Mouse (Mus musculus) CH12.LX (cell line): ENCODE results near the gene Il6st. TPM values are rescaled to one million over a fixed set of nuclear protein-coding genes. Genes with fewer than 3 reads are reported as not detected.

Source experiments
- DNase-seq: peaks from one replicate; pipeline ENCODE4 v3.0.0-alpha.2; 2013; ENCODE audit errors: extremely low read depth
- H3K27ac ChIP-seq: 2 replicates; pipeline ENCODE4 v1.5.1; 2012; ENCODE audit warnings: low read depth, mild to moderate bottlenecking, control low read depth, moderate library complexity; ENCODE audit not compliant: insufficient read depth
- H3K27me3 ChIP-seq: replicated peaks from 2 replicates; pipeline ENCODE3; 2012; ENCODE audit warnings: inconsistent platforms
- H3K36me3 ChIP-seq, 2 experiments: replicated peaks in 1 of 2; 2 replicates each; pipeline versions ENCODE3 to v1.6.1; 2012; ENCODE audit warnings: inconsistent platforms in 1 of 2, low read length in 1 of 2, mild to moderate bottlenecking in 1 of 2, mixed read lengths in 1 of 2, moderate library complexity in 1 of 2; ENCODE audit not compliant: control insufficient read depth in 1 of 2, insufficient read depth in 1 of 2
- H3K4me1 ChIP-seq, 2 experiments: 2 replicates each; pipeline ENCODE4 v1.6.1; 2012; ENCODE audit warnings: inconsistent platforms in 1 of 2, moderate library complexity in 1 of 2; ENCODE audit not compliant: insufficient read depth in 2 of 2, control insufficient read depth in 1 of 2
- H3K4me2 ChIP-seq: 2 replicates; pipeline ENCODE4 v1.6.1; 2012; ENCODE audit warnings: low read depth, mild to moderate bottlenecking, control low read depth; ENCODE audit not compliant: poor library complexity, insufficient read depth, severe bottlenecking
- H3K4me3 ChIP-seq, 3 experiments: fragments of 150-350 bp in 1 of 3; sonication (generic) in 1 of 3; replicated peaks in 1 of 3; 2 replicates each; pipeline versions ENCODE3 to v1.5.1; 2011 to 2012; ENCODE audit warnings: low read depth in 2 of 3, low read length in 2 of 3, mild to moderate bottlenecking in 2 of 3, moderate library complexity in 2 of 3, control low read depth in 1 of 3, improper control_type of control experiment in 1 of 3, inconsistent platforms in 1 of 3, mixed read lengths in 1 of 3; ENCODE audit not compliant: poor library complexity in 1 of 3
- H3K79me2 ChIP-seq: replicated peaks from 2 replicates; pipeline ENCODE4 v1.6.1; 2012; ENCODE audit warnings: mild to moderate bottlenecking, moderate library complexity; ENCODE audit not compliant: control insufficient read depth, poor library complexity, insufficient read depth, severe bottlenecking; ENCODE audit errors: extremely low read depth
- H3K9ac ChIP-seq: 2 replicates; pipeline ENCODE4 v1.6.1; 2012; ENCODE audit warnings: low read depth, mild to moderate bottlenecking, control low read depth, moderate library complexity; ENCODE audit not compliant: insufficient read depth
- H3K9me3 ChIP-seq: replicated peaks from 2 replicates; pipeline ENCODE3; 2012; ENCODE audit warnings: low read length, inconsistent platforms, mixed read lengths
- CHD1 ChIP-seq: IDR thresholded peaks from 2 replicates; pipeline ENCODE4 v1.6.1; 2012; ENCODE audit warnings: low read depth, low read length, improper control_type of control experiment, inconsistent platforms
- CHD2 ChIP-seq: IDR thresholded peaks from 2 replicates; pipeline ENCODE4 v1.6.1; 2011; ENCODE audit warnings: low read length, improper control_type of control experiment
- CTCF ChIP-seq, 2 experiments: IDR thresholded peaks in 1 of 2; conservative IDR thresholded peaks in 1 of 2; 2 replicates each; pipeline ENCODE4 v1.5.1; 2011 to 2012; ENCODE audit warnings: low read depth in 2 of 2, low read length in 2 of 2, improper control_type of control experiment in 1 of 2, inconsistent platforms in 1 of 2, mild to moderate bottlenecking in 1 of 2, moderate library complexity in 1 of 2
- EP300 ChIP-seq: IDR thresholded peaks from 2 replicates; pipeline ENCODE4 v1.6.1; 2011; ENCODE audit warnings: low read length, improper control_type of control experiment
- ETS1 ChIP-seq: conservative IDR thresholded peaks from 2 replicates; pipeline ENCODE4 v1.6.1; 2012; ENCODE audit warnings: low read depth, mild to moderate bottlenecking, inconsistent platforms, low read length, improper control_type of control experiment, moderate library complexity
- HCFC1 ChIP-seq: IDR thresholded peaks from 2 replicates; pipeline ENCODE4 v1.6.1; 2012; ENCODE audit warnings: low read depth, mild to moderate bottlenecking, inconsistent platforms, low read length, improper control_type of control experiment
- IRF4 ChIP-seq: IDR thresholded peaks from 2 replicates; pipeline ENCODE4 v1.6.1; 2014; ENCODE audit warnings: low read depth, mild to moderate bottlenecking, inconsistent platforms, low read length, improper control_type of control experiment
- KAT2A ChIP-seq: IDR thresholded peaks from 2 replicates; pipeline ENCODE4 v1.6.1; 2012; ENCODE audit warnings: low read length, improper control_type of control experiment, inconsistent platforms; ENCODE audit not compliant: insufficient replicate concordance
- MAFK ChIP-seq: IDR thresholded peaks from 2 replicates; pipeline ENCODE4 v1.6.1; 2011; ENCODE audit warnings: low read length, improper control_type of control experiment; ENCODE audit not compliant: insufficient replicate concordance
- MAX ChIP-seq: IDR thresholded peaks from 2 replicates; pipeline ENCODE4 v1.6.1; 2011; ENCODE audit warnings: low read length, improper control_type of control experiment
- MAZ ChIP-seq: IDR thresholded peaks from 2 replicates; pipeline ENCODE4 v1.6.1; 2012; ENCODE audit warnings: low read depth, mild to moderate bottlenecking, inconsistent platforms, low read length, improper control_type of control experiment, moderate library complexity
- MEF2A ChIP-seq: IDR thresholded peaks from 2 replicates; pipeline ENCODE4 v1.6.1; 2014; ENCODE audit warnings: low read depth, mild to moderate bottlenecking, inconsistent platforms, low read length, improper control_type of control experiment, borderline replicate concordance
- MYC ChIP-seq: IDR thresholded peaks from 2 replicates; pipeline ENCODE4 v1.6.1; 2011; ENCODE audit warnings: low read depth, mild to moderate bottlenecking, improper control_type of control experiment, low read length
- NRF1 ChIP-seq: IDR thresholded peaks from 2 replicates; pipeline ENCODE4 v1.6.1; 2014; ENCODE audit warnings: low read depth, mild to moderate bottlenecking, inconsistent platforms, low read length, improper control_type of control experiment, moderate library complexity
- POLR2A ChIP-seq: IDR thresholded peaks from 2 replicates; pipeline ENCODE4 v1.6.1; 2011; ENCODE audit warnings: low read depth, mild to moderate bottlenecking, improper control_type of control experiment, low read length
- RAD21 ChIP-seq: IDR thresholded peaks from 2 replicates; pipeline ENCODE4 v1.6.1; 2011; ENCODE audit warnings: low read depth, mild to moderate bottlenecking, low read length, improper control_type of control experiment, moderate library complexity
- SIN3A ChIP-seq: IDR thresholded peaks from 2 replicates; pipeline ENCODE4 v1.6.1; 2012; ENCODE audit warnings: low read length, improper control_type of control experiment, inconsistent platforms
- SMC3 ChIP-seq: IDR thresholded peaks from 2 replicates; pipeline ENCODE4 v1.6.1; 2011; ENCODE audit warnings: low read depth, low read length, improper control_type of control experiment
- TBP ChIP-seq: conservative IDR thresholded peaks from 2 replicates; pipeline ENCODE4 v1.6.1; 2011; ENCODE audit warnings: low read depth, low read length, improper control_type of control experiment
- TCF12 ChIP-seq: IDR thresholded peaks from 2 replicates; pipeline ENCODE4 v1.6.1; 2014; ENCODE audit warnings: low read depth, mild to moderate bottlenecking, inconsistent platforms, low read length, improper control_type of control experiment
- UBTF ChIP-seq: IDR thresholded peaks from 2 replicates; pipeline ENCODE4 v1.6.1; 2012; ENCODE audit warnings: low read depth, mild to moderate bottlenecking, inconsistent platforms, low read length, improper control_type of control experiment, moderate library complexity
- USF1 ChIP-seq: IDR thresholded peaks from 2 replicates; pipeline ENCODE4 v1.6.1; 2014; ENCODE audit warnings: low read depth, mild to moderate bottlenecking, inconsistent platforms, low read length, improper control_type of control experiment
- USF2 ChIP-seq: conservative IDR thresholded peaks from 2 replicates; pipeline ENCODE4 v1.6.1; 2011; ENCODE audit warnings: low read depth, low read length, improper control_type of control experiment
- ZKSCAN1 ChIP-seq: IDR thresholded peaks from 2 replicates; pipeline ENCODE4 v1.6.1; 2012; ENCODE audit warnings: low read depth, inconsistent platforms, low read length, improper control_type of control experiment, borderline replicate concordance
- ZNF384 ChIP-seq: IDR thresholded peaks from 2 replicates; pipeline ENCODE4 v1.6.1; 2012; ENCODE audit warnings: low read depth, low read length, improper control_type of control experiment, inconsistent platforms
- dilution Hi-C: fragments of 300-500 bp; cut with MboI; formaldehyde crosslinking; loops from 2 replicates; pipeline ENCODE4 v1.14.3; 2020; ENCODE audit warnings: low sequenced_read_pairs; ENCODE audit not compliant: extremely low pct_unique_long_range_greater_than_20kb, extremely low pct_ligation_motif_present
- in situ Hi-C: fragments of 300-500 bp; cut with MboI; formaldehyde crosslinking; loops from 3 replicates; pipeline ENCODE4 v1.14.3; 2019; ENCODE audit warnings: low sequenced_read_pairs, low pct_ligation_motif_present, low pct_unique_long_range_greater_than_20kb, mixed read lengths
- polyA plus RNA-seq: library from polyadenylated mRNA; unstranded; fragments of >175 nt; gene quantifications from 2 replicates; pipeline ENCODE4 v1.2.1, GENCODE M21; 2012; ENCODE audit warnings: low read depth; ENCODE audit not compliant: insufficient read length
- total RNA-seq, 2 experiments: library from RNA; depleted of rRNA; stranded (reverse); fragments of 300-350 nt in 1 of 2; fragments of >200 nt in 1 of 2; gene quantifications; 2 replicates each; pipeline ENCODE4 v1.2.3; 2012 to 2014

Gene Il6st
- total and polyA plus RNA-seq, 3 experiments, result 3.5 to 7.6 (median 5.7) TPM

DNA sequence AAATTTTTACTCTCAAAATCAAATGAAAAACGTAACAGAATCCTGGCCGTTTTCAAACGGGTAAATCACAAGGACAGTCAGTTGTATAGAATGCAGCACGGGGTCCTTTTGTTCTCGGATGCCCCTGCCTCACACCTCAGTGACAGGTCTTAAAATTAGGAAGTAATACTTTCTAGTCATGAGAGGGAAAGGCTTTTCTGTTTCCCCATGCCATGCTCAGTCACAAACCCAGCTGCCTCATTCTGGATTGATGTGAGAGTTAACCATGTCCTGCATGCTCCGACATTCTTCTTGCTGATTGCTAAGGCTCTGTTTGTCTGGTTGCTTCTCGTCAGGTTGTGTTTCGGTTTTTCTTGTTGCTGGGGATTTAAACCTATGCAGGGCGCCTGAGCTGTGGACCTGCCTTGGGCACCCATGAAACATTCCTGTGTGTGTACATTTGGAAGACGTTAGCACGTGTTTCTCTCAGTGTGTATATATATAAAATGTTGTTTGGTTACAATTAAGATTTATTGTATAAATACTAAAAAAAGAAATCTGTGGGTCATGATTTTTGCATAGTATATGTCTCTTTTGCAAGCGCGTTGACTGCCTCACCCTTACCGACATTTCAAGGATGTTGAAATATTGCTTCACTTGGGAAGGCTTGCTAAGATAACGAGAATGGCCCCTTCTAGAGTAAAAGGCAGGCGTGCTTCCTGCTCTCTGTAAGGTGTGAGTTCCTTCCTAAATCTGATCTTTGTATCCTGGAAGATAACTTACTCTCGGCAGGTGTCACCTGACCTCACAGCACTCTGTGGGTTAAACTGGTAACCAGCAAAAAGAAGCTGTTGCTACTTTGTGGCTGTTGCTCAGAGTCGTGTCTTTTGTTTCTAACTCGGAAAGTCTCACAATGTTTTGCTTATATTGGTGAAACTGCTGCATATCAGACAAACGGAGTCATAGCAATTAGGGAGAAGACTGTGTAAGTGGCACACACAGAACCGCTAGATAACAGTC lies 10.2 kb downstream of the Il6st start:
- peaks cover 10% of the 10 kb centered on the region for H3K9me3 ChIP-seq
- H3K4me3 ChIP-seq, result no peak overlapping the region
- no peak overlapping the region for H3K27ac ChIP-seq
- no peak for TF ChIP-seq IRF4
- no peak for TF ChIP-seq RAD21
- no peak for TF ChIP-seq CTCF (conservative IDR thresholded peaks at IDR 0.05 in 1 of 2, IDR thresholded peaks at IDR 0.05 in 1 of 2; ENCODE audit: low read depth in 2 of 2, low read length in 2 of 2)
- no peak for TF ChIP-seq ZKSCAN1
- TF ChIP-seq POLR2A, result no peak
- TF ChIP-seq MAZ, result no peak
- TF ChIP-seq MAX, result no peak
- TF ChIP-seq USF1, result no peak
- no peak for TF ChIP-seq HCFC1
- TF ChIP-seq UBTF, result no peak
- no peak for TF ChIP-seq USF2
- no peak for TF ChIP-seq MEF2A
- no peak for TF ChIP-seq MAFK
- no peak for TF ChIP-seq CHD2
- TF ChIP-seq CHD1, result no peak
- no peak for TF ChIP-seq KAT2A
- no peak for DNase-seq
- no peak overlapping the region for H3K4me2 ChIP-seq
- in situ Hi-C loops (no loop called here), dilution Hi-C loops (no loop called here)
- no peak overlapping the region for H3K9ac ChIP-seq
- peaks cover 2% of the 10 kb centered on the region; the same call in 1 of the 2 replicates for H3K79me2 ChIP-seq
- H3K27me3 ChIP-seq, result no peaks in the 10 kb centered on the region
- H3K4me1 ChIP-seq, result peaks cover 0 to 6% of the 10 kb centered on the region in 2 experiments; a peak in 1 of 4 replicates
- peaks cover 21 to 52% of the 10 kb centered on the region in 2 experiments for H3K36me3 ChIP-seq

DNA sequence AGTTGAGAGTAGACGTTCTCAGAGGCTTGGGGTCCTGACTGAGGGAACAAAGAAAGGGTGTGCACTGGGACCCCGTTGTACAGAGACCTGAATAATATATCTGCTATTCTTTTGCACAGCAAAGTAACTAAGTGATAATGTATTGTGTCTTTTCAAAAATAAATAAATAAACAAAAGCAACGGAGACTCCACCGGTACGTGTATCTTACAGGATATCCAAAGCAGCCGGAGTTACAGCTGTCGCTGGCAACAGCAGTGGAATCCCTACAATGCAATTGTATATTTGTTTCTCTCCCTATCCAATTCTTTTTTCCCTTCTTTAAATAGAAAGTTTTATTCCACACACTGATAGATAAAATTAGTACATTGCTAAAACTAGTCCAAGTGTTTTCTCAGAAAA lies 15.2 kb downstream of the Il6st start:
- Histone ChIP-seq H3K4me1 (peaks cover 0 to 6% of the 10 kb centered on the region in 2 experiments; a peak in 1 of 4 replicates), H3K9me3 (peaks cover 10% of the 10 kb centered on the region), H3K27ac (no peak overlapping the region), H3K4me3 (no peak overlapping the region), H3K27me3 (no peaks in the 10 kb centered on the region), H3K36me3 (peaks cover 37 to 68% of the 10 kb centered on the region in 2 experiments), H3K4me2 (no peak overlapping the region), H3K79me2 (no peaks in the 10 kb centered on the region), H3K9ac (no peak overlapping the region)
- dilution Hi-C loops, result no loop called here
- in situ Hi-C loops, result no loop called here
- TF ChIP-seq HCFC1, result no peak
- no peak for TF ChIP-seq MYC
- no peak for TF ChIP-seq TBP
- TF ChIP-seq UBTF, result no peak
- TF ChIP-seq TCF12, result no peak
- no peak for TF ChIP-seq MAFK
- TF ChIP-seq SMC3, result no peak
- TF ChIP-seq MEF2A, result no peak
- no peak for TF ChIP-seq MAZ
- no peak for TF ChIP-seq USF1
- TF ChIP-seq ETS1, result no peak
- no peak for TF ChIP-seq NRF1
- TF ChIP-seq SIN3A, result no peak
- TF ChIP-seq RAD21, result no peak
- TF ChIP-seq CTCF (conservative IDR thresholded peaks at IDR 0.05 in 1 of 2, IDR thresholded peaks at IDR 0.05 in 1 of 2; ENCODE audit: low read depth in 2 of 2, low read length in 2 of 2), result no peak
- TF ChIP-seq ZNF384, result no peak
- TF ChIP-seq EP300, result no peak
- no peak for TF ChIP-seq KAT2A
- DNase-seq, result no peak
